Mouse (Mus musculus) Patski (cell line): ENCODE results near the gene Mob1b. TPM values are rescaled to one million over a fixed set of nuclear protein-coding genes. Genes with fewer than 3 reads are reported as not detected.
"Not testable (repeated sequence)": the region's sequence is repeated elsewhere in the genome, so short reads cannot be mapped to it uniquely, and the experiment has no call there.

Source experiments
- ATAC-seq: fragments of 100-300 bp; one replicate; pipeline ENCODE4 v1.8.0; 2021
- CTCF ChIA-PET: fragments of 350-600 bp; sonication (Branson Sonifier 250); formaldehyde crosslinking; loops from one replicate; lab custom pipeline; 2022; ENCODE audit warnings: inconsistent platforms; lab: Charles Lee
- POLR2A ChIA-PET: fragments of 350-600 bp; sonication (Branson Sonifier 250); formaldehyde crosslinking; loops from one replicate; lab custom pipeline; 2022; ENCODE audit warnings: antibody characterized with exemption, inconsistent platforms; lab: Charles Lee
- DNase-seq: peaks from one replicate; pipeline ENCODE4 v3.0.0-alpha.2; 2011; ENCODE audit warnings: low read depth, low spot score
- H3K27me3 ChIP-seq: fragments of 371-371 bp; one replicate; pipeline ENCODE4 v1.5.1; 2021
- CTCF ChIP-seq: fragments of 100-300 bp; IDR thresholded peaks from one replicate; pipeline ENCODE4 v1.5.1; 2021
- in situ Hi-C: fragments of 300-500 bp; cut with MboI; formaldehyde crosslinking; loops from 3 replicates; pipeline ENCODE4 v1.11.1; 2018; ENCODE audit warnings: low pct_unique_long_range_greater_than_20kb, mixed read lengths
- polyA plus RNA-seq: library from polyadenylated mRNA; unstranded; gene quantifications from one replicate; pipeline ENCODE4 v1.2.3, GENCODE M21; 2021

Gene Mob1b
- polyA plus RNA-seq, 1 experiment from 2014 or later: 23.9 TPM

DNA sequence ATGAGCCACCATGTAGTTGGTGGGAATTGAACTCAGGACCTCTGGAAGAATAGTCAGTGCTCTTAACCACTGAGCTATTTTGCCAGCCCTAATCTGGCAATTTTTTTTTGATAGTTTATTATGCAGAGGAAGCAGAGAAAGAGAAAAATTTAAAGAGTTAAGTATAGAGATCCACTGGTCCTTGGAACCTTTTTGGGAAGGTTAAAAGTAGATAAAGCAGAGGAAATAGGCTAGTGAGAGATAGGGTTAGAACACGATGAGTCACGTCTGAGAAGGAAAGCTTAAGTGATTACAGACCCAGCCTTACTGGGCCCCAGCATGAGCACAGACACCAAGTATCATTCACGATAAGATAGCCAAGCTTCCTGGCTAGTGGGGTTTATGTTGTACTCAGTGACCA, 3.4 kb downstream of the Mob1b start:
- CTCF ChIA-PET: interaction anchor here (1.1 to 2.4 kb wide), 6 partner anchors 9 to 68 kb away, joined by 3 to 5 read pairs (median 4); no protein-coding TSS in a partner anchor
- no peak for TF ChIP-seq CTCF
- no peak for DNase-seq

GRCm38 (mm10) chr5:88727593-88728144, 7.0 kb downstream of the Mob1b start:
- ChIA-PET CTCF (interaction anchor here (1.0 to 4.2 kb wide), 4 partner anchors 12 to 38 kb away, joined by 3 to 20 read pairs (median 9); no protein-coding TSS in a partner anchor), POLR2A (no interaction called here)
- in situ Hi-C loops: no loop called here
- ATAC-seq (no peak), DNase-seq (no peak)
- H3K27me3 ChIP-seq: no peaks in the 10 kb centered on the region
- TF ChIP-seq CTCF: no peak

More for the DNA sequence above, 3.4 kb downstream of the Mob1b start:
- no peaks in the 10 kb centered on the region for H3K27me3 ChIP-seq
- POLR2A ChIA-PET: interaction anchor here (0.9 kb wide), 1 partner anchor 42 kb away, joined by 3 read pairs; no protein-coding TSS in a partner anchor
- ATAC-seq: no peak
- in situ Hi-C loops: no loop called here

DNA sequence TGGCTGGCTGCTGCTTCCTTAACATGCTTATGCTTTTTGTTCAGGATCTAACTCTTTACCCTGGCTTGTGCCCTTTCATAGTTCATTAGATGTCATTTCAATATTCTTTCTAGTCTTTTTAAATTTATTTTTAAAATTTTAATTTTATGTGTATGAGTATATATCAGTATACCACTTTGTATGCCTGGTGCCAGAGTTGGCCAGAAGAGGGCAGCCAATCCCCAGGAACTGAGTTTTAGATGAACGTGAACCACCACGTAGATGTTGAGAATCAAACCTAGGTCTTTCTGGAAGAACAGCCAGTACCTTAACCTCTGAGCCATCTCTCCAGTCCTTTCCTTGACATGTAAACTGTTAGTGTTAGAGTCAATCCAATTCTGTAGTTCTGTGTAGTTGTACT, 14.1 kb downstream of the Mob1b start:
- ATAC-seq: no peak
- ChIA-PET CTCF (interaction anchor here (1.1 to 1.9 kb wide), 5 partner anchors 8 to 45 kb away, joined by 3 to 12 read pairs (median 6); no protein-coding TSS in a partner anchor), POLR2A (interaction anchor here (1.3 kb wide), 1 partner anchor 10 kb away, joined by 5 read pairs; no protein-coding TSS in a partner anchor)
- in situ Hi-C loops: no loop called here
- no peaks in the 10 kb centered on the region for H3K27me3 ChIP-seq
- no peak for DNase-seq
- peak; percentile 65 for TF ChIP-seq CTCF

GRCm38 (mm10) chr5:88741065-88741464, 20.4 kb downstream of the Mob1b start:
- in situ Hi-C loops, ATAC-seq, DNase-seq, POLR2A ChIA-PET, H3K27me3 ChIP-seq: not testable (repeated sequence)
- CTCF ChIA-PET: interaction anchor here (1.0 to 5.4 kb wide), 2 partner anchors 10 to 16 kb away, joined by 3 to 30 read pairs; no protein-coding TSS in a partner anchor

DNA sequence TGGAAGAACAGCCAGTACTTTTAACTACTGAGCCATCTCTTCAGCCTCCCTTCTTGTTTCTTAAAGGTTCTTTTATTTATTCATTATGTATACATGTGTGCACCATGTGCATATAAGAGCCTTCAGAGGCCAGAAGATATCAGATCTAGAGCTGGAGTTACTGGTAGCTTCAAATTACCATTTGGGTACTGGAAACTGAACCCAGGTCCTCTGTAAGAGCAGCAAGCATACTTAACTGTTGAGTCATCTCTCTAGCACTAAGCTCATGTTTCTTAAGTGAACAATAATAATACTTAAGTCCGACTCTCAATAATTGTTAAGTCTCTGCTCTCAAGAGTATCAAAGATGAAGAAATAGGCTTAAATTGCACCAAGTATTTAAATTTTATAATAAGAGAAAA, 27.1 kb downstream of the Mob1b start:
- ATAC-seq: no peak
- CTCF ChIA-PET: no interaction called here
- POLR2A ChIA-PET: no interaction called here
- in situ Hi-C loops: loop anchor here (5.0 kb wide), 1 partner anchor 55 kb away; no protein-coding TSS in a partner anchor
- no peaks in the 10 kb centered on the region for H3K27me3 ChIP-seq
- TF ChIP-seq CTCF: no peak
- no peak for DNase-seq

DNA sequence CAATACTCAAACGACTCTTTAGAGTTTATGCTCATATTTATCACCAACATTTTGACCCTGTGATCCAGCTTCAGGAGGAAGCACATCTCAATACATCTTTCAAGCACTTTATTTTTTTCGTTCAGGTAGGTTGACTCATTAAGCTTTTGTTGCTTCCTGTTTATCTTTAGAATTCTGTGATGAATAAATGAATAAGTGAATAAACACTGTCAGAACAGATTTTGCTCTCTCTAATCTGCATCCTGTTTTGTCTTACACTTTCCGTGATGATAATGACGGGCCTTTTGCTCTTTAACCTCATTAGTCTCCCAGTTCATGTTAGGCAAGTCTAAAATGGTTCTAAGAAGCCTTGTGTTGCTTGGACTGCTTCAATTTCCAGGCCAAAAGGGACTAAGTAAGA, 32.5 kb downstream of the Mob1b start:
- DNase-seq: no peak
- in situ Hi-C loops: no loop called here
- ChIA-PET CTCF (interaction anchor here (1.4 kb wide), 1 partner anchor 30 kb away, joined by 3 read pairs; no protein-coding TSS in a partner anchor), POLR2A (interaction anchor here (1.0 kb wide), 1 partner anchor 8 kb away, joined by 3 read pairs; no protein-coding TSS in a partner anchor)
- no peaks in the 10 kb centered on the region for H3K27me3 ChIP-seq
- TF ChIP-seq CTCF: no peak
- no peak for ATAC-seq

- POLR2A ChIA-PET: no interaction called here
- CTCF ChIA-PET: interaction anchor here (0.6 kb wide), 1 partner anchor 72 kb away, joined by 3 read pairs; no protein-coding TSS in a partner anchor
- ATAC-seq: no peak
- H3K27me3 ChIP-seq: no peaks in the 10 kb centered on the region
- in situ Hi-C loops: loop anchor here (10.0 kb wide), 1 partner anchor 198 kb away; the partner anchor contains the start of gene Rufy3
- no peak for TF ChIP-seq CTCF
- DNase-seq: no peak
Observed at GRCm38 (mm10) chr5:88762611-88763010, 42.0 kb downstream of the Mob1b start.

- ATAC-seq (peak; percentile 56), DNase-seq (peak; percentile 75)
- no peaks in the 10 kb centered on the region for H3K27me3 ChIP-seq
- in situ Hi-C loops: loop anchor here (10.0 kb wide), 1 partner anchor 200 kb away; the partner anchor contains the start of gene Rufy3
- CTCF ChIA-PET: interaction anchor here (0.9 to 1.4 kb wide), 3 partner anchors 10 to 21 kb away, joined by 3 read pairs; no protein-coding TSS in a partner anchor
- POLR2A ChIA-PET: interaction anchor here (0.6 to 0.7 kb wide), 2 partner anchors 8 to 44 kb away, joined by 3 read pairs; no protein-coding TSS in a partner anchor
- TF ChIP-seq CTCF: no peak
Observed at GRCm38 (mm10) chr5:88764430-88764986, 43.9 kb downstream of the Mob1b start.

DNA sequence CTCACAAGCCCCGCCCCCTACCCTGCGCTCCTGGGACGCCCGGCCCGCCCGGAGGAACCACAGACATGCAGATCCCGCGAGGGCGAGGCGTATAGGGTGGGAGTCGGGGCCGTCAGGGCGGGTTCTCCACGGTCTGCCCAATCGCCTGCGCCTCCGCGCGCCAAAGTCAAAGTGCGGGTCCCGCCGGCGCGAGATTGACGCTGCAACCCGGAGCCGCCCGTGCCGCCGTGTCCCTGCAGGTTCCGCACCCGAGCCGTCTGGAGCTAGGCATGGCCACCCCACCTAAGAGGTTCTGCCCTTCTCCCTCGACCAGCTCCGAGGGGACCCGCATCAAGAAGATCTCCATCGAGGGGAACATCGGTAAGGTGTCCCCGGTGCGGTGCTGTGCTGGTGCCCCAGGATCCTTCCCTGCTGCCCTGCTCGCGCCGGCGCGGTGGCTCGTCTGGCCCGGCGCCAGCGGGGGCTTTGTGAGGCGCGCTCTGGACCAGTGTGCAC, 44.4 kb downstream of the Mob1b start, which contains the start of gene Dck:
Gene Dck (plus strand): TSS at position 10 of the 495 bp plus-strand sequence.
- no peak for TF ChIP-seq CTCF
- DNase-seq (no peak), ATAC-seq (peak; percentile 100)
- no peaks in the 10 kb centered on the region for H3K27me3 ChIP-seq
- ChIA-PET POLR2A (interaction anchor here (0.7 kb wide), 1 partner anchor 9 kb away, joined by 3 read pairs; no protein-coding TSS in a partner anchor), CTCF (interaction anchor here (0.9 to 1.0 kb wide), 2 partner anchors 10 to 20 kb away, joined by 3 read pairs; no protein-coding TSS in a partner anchor)
- in situ Hi-C loops: loop anchor here (10.0 kb wide), 1 partner anchor 200 kb away; the partner anchor contains the start of gene Rufy3

DNA sequence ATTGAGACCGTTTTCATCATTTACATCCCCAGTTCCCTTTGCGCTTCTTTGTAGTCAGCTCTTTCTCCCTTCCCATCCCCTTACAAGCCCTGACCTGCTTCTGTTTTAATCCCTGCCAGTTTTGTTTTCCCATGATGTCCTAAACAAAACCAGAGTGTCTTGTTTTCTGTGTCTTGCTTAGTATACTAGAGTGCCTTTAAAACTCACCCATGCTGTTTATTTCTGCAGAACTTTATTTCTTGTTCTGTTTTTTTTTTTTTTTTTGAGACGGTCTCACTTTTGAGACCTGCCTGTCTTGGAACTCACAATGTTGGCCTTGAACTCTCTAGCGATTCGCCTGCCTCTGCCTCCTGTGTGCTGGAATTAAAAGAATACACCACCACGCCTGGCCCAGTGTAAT, 44.9 kb downstream of the Mob1b start:
- peak; percentile 12 for DNase-seq
- no peak for ATAC-seq
- ChIA-PET CTCF (no interaction called here), POLR2A (interaction anchor here (0.5 to 0.7 kb wide), 2 partner anchors 9 to 1487 kb away, joined by 3 to 5 read pairs; no protein-coding TSS in a partner anchor)
- in situ Hi-C loops: loop anchor here (10.0 kb wide), 1 partner anchor 201 kb away; the partner anchor contains the start of gene Rufy3
- TF ChIP-seq CTCF: no peak
- no peaks in the 10 kb centered on the region for H3K27me3 ChIP-seq
